Mouse (Mus musculus): ENCODE measurements around the gene Snapin. TPM values are rescaled to one million over a fixed set of nuclear protein-coding genes. Genes with fewer than 3 reads are reported as not detected.

The Snapin gene
- polyA plus RNA-seq, 1 experiment from 2014 or later, result 57.2 TPM

DNA sequence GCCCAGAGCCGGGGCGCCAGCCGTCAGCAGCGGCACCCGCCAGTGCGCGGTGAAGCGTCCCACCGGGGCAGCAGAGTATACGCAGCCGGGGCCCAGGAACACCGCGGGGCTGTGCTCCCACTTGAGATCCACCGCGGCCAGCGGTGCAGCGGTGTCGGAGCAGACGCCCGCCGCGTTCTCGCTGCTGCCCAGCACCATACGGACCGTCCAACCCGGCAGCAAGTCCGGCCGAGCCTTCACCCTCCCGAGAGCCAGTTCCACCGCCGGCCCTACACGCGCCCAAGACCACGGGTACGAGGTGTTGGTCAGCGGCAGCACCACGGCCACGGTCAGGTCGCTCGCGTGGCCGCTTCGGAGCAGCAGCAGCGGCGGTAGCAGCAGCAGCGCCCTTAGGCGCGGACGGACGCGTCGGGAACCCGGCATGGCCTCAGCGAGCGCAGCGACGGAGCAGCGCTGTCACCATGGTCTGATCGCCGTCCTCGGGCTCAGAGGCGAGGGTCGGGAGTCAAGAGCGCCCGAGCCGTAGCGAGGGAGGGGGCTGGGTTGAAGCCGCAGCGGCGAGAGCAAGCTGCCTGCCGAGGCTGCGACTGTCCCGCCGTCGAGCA, 25.6 kb downstream of the Snapin start:
- no peaks in the 10 kb centered on the region for H3K36me3 ChIP-seq (replicated peaks)
- DNase-seq (ENCODE audit: low spot score), result peak; percentile 60
- H3K27ac ChIP-seq (replicated peaks), result peak overlapping the region; percentile 48; the same call in 1 of the 2 replicates
- H3K27me3 ChIP-seq (replicated peaks; ENCODE audit: low read depth, poor library complexity, severe bottlenecking), result peaks cover 61% of the 10 kb centered on the region
- H3K9me3 ChIP-seq, result no peaks in the 10 kb centered on the region
- peaks cover 29% of the 10 kb centered on the region for H3K4me1 ChIP-seq
- WGBS, result 2% methylated on average over 75 of the region's 75 CpGs
- H3K4me3 ChIP-seq, result peak overlapping the region; percentile 59

DNA sequence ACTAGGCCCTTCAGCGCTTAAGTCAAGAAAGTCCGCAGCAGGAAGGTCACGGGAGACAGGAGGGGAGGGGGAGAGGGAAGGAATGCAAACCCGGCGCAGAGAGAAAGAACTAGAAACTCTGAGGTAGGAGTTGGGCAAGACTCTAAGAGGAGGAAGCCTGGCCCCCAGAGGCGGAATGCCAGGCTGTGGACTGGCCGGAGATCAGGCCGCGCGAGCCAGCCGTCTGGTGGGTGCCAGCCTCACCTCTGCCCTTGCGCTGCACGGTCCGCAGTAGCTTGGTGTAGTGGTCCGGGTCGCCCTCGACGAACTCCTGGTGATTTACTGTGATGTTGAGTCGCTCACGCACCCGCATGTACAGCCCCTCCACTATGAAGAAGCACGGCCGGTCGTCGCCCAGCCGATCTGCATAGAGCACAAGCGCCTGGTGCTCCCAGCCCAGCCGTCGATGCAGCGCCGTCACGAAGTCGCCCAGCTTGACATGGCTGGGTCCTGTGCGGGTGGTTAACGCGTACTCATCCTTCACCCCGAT, 26.2 kb downstream of the Snapin start:
- no peaks in the 10 kb centered on the region for H3K9me3 ChIP-seq
- peaks cover 67% of the 10 kb centered on the region for H3K27me3 ChIP-seq (replicated peaks; ENCODE audit: low read depth, poor library complexity, severe bottlenecking)
- no peaks in the 10 kb centered on the region for H3K36me3 ChIP-seq (replicated peaks)
- H3K27ac ChIP-seq (replicated peaks), result peak overlapping the region; percentile 48; the same call in 1 of the 2 replicates
- peak; percentile 39 for DNase-seq (ENCODE audit: low spot score)
- WGBS, result 9% methylated on average over 37 of the region's 37 CpGs
- H3K4me3 ChIP-seq, result peak overlapping the region; percentile 59
- H3K4me1 ChIP-seq, result peaks cover 29% of the 10 kb centered on the region

DNA sequence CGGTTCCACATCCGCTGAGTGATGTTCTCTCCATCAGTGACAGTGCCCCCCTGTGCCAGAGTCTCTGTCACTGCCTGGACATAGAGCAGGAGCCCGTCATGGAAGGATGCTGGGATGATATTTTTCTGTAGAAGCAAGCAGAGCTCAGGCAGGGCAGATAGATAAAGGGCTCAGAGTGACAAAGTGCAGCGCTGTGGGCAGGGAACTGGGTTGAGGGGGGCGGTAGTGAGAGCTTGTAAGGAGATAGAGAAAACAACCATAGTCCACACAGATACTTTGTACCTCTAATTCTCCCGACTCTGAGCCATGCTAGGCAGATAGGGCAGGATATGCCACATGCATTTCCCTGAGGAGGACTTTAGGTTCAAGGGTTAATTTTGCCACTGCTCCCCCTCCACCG, 28.3 kb downstream of the Snapin start:
- H3K36me3 ChIP-seq (replicated peaks), result no peaks in the 10 kb centered on the region

DNA sequence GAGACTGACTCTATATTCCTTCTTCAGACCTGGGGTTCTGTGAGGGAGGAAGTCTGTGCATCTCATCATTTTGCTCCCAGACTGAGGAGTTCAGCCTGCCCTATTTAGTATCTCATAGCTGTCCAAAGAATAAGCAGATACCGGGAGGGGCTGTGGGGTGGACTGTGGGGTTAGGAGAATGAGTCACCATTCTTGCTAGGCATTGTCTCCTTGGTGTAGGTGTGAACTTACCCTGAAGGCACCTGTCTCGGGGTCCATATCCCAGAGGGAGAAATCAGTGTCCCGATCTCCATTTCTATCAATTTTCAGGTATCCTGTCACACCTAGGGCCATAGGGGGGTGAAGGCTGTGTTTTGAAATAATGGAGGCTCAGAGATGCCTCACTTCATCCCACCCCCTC, 28.9 kb downstream of the Snapin start:
- Histone ChIP-seq H3K27me3 (replicated peaks; ENCODE audit: low read depth, poor library complexity, severe bottlenecking) (peaks cover 70% of the 10 kb centered on the region), H3K9me3 (no peaks in the 10 kb centered on the region), H3K36me3 (replicated peaks) (no peaks in the 10 kb centered on the region), H3K4me3 (no peak overlapping the region), H3K27ac (replicated peaks) (no peak overlapping the region), H3K4me1 (peaks cover 29% of the 10 kb centered on the region)
- DNase-seq (ENCODE audit: low spot score), result no peak
- WGBS, result 83% methylated on average over 3 of the region's 3 CpGs

More for the DNA sequence above, 28.3 kb downstream of the Snapin start:
- no peak overlapping the region for H3K27ac ChIP-seq (replicated peaks)
- H3K9me3 ChIP-seq, result no peaks in the 10 kb centered on the region
- H3K4me1 ChIP-seq, result peaks cover 29% of the 10 kb centered on the region
- H3K27me3 ChIP-seq (replicated peaks; ENCODE audit: low read depth, poor library complexity, severe bottlenecking), result peaks cover 70% of the 10 kb centered on the region
- DNase-seq (ENCODE audit: low spot score), result no peak
- H3K4me3 ChIP-seq, result no peak overlapping the region
- 27% methylated on average over 7 of the region's 7 CpGs for WGBS

DNA sequence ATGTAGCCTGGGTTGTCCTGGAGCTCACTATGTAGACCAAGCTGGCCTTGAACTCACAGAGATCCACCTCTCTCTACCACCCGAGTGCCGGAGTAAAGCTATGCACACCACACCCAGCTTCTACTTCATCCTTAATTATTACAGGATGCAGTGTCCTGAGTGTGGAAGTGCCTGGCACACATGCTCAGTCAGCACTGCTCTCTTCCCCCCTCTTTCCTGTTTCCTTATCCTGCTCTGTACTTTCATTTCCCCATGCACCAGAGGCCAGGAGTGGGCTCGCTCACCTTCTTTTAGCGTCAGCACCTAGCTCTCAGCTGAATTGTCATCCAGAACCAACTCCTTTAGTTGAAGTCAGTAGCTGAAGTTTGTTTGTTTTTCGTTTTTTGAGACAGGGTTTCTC, 30.5 kb downstream of the Snapin start:
- H3K27ac ChIP-seq (replicated peaks), result no peak overlapping the region
- WGBS, result 71% methylated on average over 5 of the region's 5 CpGs
- H3K4me3 ChIP-seq, result no peak overlapping the region
- no peaks in the 10 kb centered on the region for H3K9me3 ChIP-seq
- no peak for DNase-seq (ENCODE audit: low spot score)
- H3K27me3 ChIP-seq (replicated peaks; ENCODE audit: low read depth, poor library complexity, severe bottlenecking), result peaks cover 59% of the 10 kb centered on the region
- H3K4me1 ChIP-seq, result peaks cover 17% of the 10 kb centered on the region
- H3K36me3 ChIP-seq (replicated peaks), result no peaks in the 10 kb centered on the region

DNA sequence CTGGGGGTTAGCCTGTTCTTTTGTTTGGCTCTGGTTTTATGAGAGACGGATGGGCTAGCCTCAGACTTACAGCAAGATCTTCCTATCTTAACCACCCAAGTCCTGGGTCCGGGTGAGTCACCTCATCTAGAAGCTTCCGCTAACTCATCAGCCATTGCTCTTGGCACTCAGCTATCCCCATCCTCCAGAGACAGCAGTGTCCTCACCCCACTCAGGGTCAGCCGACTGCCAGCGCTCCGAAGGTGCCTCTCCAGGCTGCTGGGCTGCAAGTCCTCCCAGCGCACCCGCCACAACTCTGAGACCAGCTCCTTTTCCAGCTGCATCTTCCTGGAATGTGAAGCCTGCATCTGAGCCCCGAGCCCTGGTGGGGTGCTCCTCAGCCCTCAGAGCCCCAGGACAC, 31.1 kb downstream of the Snapin start:
- Histone ChIP-seq H3K9me3 (no peaks in the 10 kb centered on the region), H3K27ac (replicated peaks) (no peak overlapping the region), H3K4me3 (no peak overlapping the region), H3K36me3 (replicated peaks) (no peaks in the 10 kb centered on the region), H3K4me1 (peaks cover 12% of the 10 kb centered on the region), H3K27me3 (replicated peaks; ENCODE audit: low read depth, poor library complexity, severe bottlenecking) (peaks cover 53% of the 10 kb centered on the region)
- no peak for DNase-seq (ENCODE audit: low spot score)
- WGBS, result 77% methylated on average over 9 of the region's 9 CpGs

DNA sequence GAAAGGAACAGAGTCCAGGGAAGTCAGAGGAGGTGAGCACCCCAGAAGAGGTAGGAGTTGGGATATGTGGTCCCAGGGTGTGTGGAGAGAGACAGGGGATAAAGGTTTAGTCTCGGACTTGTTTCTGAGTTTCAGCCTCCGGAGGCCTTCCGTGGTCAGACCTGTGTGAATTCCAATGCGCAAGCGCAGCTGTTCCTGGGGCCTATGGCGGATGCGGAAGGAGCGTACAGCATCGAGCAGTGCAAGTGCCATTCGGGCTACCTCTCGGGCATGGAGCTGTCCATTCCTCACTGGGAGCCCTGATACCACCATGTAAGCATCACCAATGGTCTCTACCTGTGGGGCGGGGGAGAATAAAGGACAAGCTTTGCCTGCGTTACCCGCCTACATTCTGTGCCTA, 35.9 kb downstream of the Snapin start:
- Histone ChIP-seq H3K4me3 (no peak overlapping the region), H3K27me3 (replicated peaks; ENCODE audit: low read depth, poor library complexity, severe bottlenecking) (peaks cover 6% of the 10 kb centered on the region; the same call in 1 of the 2 replicates), H3K9me3 (no peaks in the 10 kb centered on the region), H3K36me3 (replicated peaks) (no peaks in the 10 kb centered on the region), H3K27ac (replicated peaks) (no peak overlapping the region), H3K4me1 (peaks cover 13% of the 10 kb centered on the region)
- 86% methylated on average over 14 of the region's 14 CpGs for WGBS
- no peak for DNase-seq (ENCODE audit: low spot score)

DNA sequence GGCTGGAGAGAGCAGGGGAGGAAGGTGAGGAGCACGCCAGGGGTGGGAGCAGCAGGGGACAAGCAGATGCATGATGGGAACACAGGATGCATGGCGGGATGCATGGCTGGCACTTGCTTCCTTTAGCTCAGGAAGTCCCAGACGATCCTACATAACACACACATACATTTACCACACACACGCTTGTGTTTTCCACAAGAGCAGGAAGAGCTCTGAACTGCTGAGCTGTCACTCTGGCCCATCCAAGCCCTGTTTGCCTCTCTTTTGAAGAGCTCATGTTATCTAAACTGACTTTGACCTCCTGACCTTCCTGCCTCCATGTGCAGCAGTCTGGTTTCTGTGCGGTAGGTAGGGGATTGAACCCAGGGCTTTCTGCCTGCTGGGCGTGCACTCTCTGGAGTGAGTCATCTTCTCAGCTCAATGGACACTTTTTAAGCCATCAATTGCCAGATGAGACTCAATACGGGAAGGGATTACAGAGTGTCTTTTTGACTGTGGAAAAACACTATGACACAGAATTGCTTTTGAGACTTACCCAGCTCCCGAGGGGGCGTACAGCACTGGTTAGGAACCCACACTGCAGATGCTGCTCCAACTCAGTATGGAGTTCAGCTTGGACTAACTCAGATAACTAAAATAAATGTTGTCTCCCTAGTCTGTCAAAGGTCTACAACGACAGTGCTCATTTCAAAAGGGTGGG, 39.3 kb downstream of the Snapin start:
- Histone ChIP-seq H3K27me3 (replicated peaks; ENCODE audit: low read depth, poor library complexity, severe bottlenecking) (no peaks in the 10 kb centered on the region), H3K4me1 (peaks cover 21% of the 10 kb centered on the region), H3K36me3 (replicated peaks) (no peaks in the 10 kb centered on the region), H3K27ac (replicated peaks) (peak overlapping the region; percentile 19; the same call in 1 of the 2 replicates), H3K4me3 (peak overlapping the region; percentile 25; the same call in 1 of the 2 replicates), H3K9me3 (no peaks in the 10 kb centered on the region)
- no peak for DNase-seq (ENCODE audit: low spot score)
- WGBS, result 50% methylated on average over 10 of the region's 10 CpGs

DNA sequence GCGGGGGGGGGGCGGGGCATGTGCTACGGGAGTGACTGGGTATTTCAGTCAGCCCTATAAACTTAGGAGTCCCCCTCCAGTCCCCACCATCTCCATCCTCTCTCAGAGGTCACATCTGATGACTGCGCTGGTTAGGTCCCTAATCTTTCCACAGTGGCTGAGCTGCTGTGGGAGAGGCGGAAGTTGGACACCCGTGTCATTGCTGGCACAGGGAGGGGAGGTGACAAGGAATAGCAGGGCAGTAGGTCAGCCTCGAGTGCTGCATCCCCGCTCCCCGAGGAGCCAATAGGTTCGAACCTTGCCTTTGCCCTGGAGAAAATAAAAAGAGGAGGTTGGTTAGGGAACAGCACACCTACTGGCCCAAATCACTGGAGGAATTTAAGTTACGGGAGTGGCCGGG, 40.0 kb downstream of the Snapin start:
- Histone ChIP-seq H3K27ac (replicated peaks) (peak overlapping the region; percentile 19; the same call in 1 of the 2 replicates), H3K27me3 (replicated peaks; ENCODE audit: low read depth, poor library complexity, severe bottlenecking) (no peaks in the 10 kb centered on the region), H3K4me3 (peak overlapping the region; percentile 25; the same call in 1 of the 2 replicates), H3K9me3 (no peaks in the 10 kb centered on the region), H3K36me3 (replicated peaks) (no peaks in the 10 kb centered on the region), H3K4me1 (peaks cover 28% of the 10 kb centered on the region)
- WGBS, result 34% methylated on average over 12 of the region's 12 CpGs
- no peak for DNase-seq (ENCODE audit: low spot score)

DNA sequence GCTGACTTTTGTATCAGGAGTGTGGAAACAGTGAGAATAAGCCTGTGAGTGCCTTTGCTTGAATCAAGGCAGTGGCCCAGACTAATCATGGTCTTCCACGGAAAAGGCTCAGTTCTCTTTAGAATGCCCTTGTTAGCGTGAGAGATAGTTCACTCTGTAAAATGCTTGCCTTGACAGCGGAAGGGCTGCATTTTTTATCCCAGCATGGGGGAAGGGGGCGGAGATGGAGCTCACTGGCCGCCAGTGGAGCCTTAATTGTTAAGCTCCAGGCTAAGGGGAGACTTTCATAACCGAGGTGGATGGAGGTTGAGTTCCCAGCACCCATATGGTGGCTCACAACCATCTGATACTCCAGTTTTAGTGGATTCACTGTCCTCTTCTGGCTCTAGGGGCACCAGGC, 42.2 kb downstream of the Snapin start:
- WGBS, result 34% methylated on average over 6 of the region's 6 CpGs

DNA sequence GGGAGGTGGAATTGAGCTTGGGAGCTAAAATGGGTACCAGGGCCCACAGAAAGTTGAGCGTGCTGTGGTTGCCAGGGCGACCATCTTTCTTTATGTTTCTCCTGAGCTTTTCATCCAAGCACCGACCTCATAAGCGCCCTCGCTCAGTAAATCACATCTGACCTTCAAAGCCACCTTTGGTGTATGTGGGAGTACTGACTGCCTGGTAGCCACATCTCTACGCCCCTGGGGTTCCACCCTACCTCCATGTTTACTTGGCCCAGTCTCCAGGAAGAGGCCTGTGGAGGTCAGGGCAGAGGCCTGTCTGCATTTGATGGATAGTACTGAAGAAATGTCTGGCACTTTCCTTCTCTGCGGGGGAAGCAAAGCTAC, 43.7 kb downstream of the Snapin start:
- 48% methylated on average over 7 of the region's 7 CpGs for WGBS
- no peak for DNase-seq (ENCODE audit: low spot score)
- peaks cover 40% of the 10 kb centered on the region for H3K4me1 ChIP-seq
- H3K9me3 ChIP-seq, result no peaks in the 10 kb centered on the region
- H3K27ac ChIP-seq (replicated peaks), result peak overlapping the region; percentile 94
- no peaks in the 10 kb centered on the region for H3K27me3 ChIP-seq (replicated peaks; ENCODE audit: low read depth, poor library complexity, severe bottlenecking)
- H3K4me3 ChIP-seq, result peak overlapping the region; percentile 54
- no peaks in the 10 kb centered on the region for H3K36me3 ChIP-seq (replicated peaks)

More for the DNA sequence above, 42.2 kb downstream of the Snapin start:
- Histone ChIP-seq H3K27me3 (replicated peaks; ENCODE audit: low read depth, poor library complexity, severe bottlenecking) (no peaks in the 10 kb centered on the region), H3K9me3 (no peaks in the 10 kb centered on the region), H3K4me3 (no peak overlapping the region), H3K4me1 (peaks cover 35% of the 10 kb centered on the region), H3K27ac (replicated peaks) (no peak overlapping the region), H3K36me3 (replicated peaks) (no peaks in the 10 kb centered on the region)
- DNase-seq (ENCODE audit: low spot score), result no peak

DNA sequence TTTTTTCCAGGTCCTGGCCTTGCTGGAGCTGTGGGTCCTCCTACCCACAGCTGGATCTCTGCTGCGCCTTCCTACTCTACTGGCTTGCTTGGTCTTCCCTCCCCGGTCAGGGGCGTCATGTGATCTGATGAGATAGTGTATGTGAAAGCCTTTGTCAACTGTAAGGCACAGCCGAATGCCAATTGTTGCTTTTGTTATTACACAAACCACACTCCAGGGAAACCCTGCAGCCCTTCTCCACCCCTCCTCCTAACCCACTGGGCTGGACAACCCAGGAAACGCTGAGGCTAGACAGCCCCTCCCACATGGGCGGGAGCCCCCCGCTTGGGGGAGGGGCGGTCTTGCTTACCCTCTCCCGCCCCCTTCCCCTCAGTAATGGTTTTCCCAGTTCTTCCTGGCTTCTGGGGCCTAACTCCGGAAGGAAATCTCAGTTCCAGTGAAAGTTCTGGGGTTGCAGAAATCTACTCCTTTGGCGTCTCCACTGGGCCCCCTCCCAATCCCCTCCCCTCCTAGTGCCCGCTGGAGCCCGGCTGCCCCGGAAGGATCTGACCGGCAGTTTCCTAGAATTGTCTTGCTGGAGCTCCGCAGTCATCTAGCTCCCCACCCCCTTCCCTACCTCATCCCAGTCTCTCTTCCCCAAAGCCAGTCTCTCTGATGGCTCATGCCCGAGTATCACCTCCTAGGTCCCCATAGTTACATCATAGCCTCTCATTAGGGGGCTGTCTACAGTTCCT, 44.3 kb downstream of the Snapin start:
- WGBS, result under 1% methylated on average over 17 of the region's 17 CpGs
- peak overlapping the region; percentile 94 for H3K27ac ChIP-seq (replicated peaks)
- H3K4me3 ChIP-seq, result peak overlapping the region; percentile 54
- no peaks in the 10 kb centered on the region for H3K27me3 ChIP-seq (replicated peaks; ENCODE audit: low read depth, poor library complexity, severe bottlenecking)
- peak; percentile 92 for DNase-seq (ENCODE audit: low spot score)
- peaks cover 38% of the 10 kb centered on the region for H3K4me1 ChIP-seq
- no peaks in the 10 kb centered on the region for H3K9me3 ChIP-seq
- H3K36me3 ChIP-seq (replicated peaks), result no peaks in the 10 kb centered on the region
